Mouse (Mus musculus): ENCODE measurements around the gene Oxsm. TPM values are rescaled to one million over a fixed set of nuclear protein-coding genes. Genes with fewer than 3 reads are reported as not detected.

Oxsm gene
- polyA plus RNA-seq, 1 experiment from 2014 or later, result 2.0 TPM

DNA sequence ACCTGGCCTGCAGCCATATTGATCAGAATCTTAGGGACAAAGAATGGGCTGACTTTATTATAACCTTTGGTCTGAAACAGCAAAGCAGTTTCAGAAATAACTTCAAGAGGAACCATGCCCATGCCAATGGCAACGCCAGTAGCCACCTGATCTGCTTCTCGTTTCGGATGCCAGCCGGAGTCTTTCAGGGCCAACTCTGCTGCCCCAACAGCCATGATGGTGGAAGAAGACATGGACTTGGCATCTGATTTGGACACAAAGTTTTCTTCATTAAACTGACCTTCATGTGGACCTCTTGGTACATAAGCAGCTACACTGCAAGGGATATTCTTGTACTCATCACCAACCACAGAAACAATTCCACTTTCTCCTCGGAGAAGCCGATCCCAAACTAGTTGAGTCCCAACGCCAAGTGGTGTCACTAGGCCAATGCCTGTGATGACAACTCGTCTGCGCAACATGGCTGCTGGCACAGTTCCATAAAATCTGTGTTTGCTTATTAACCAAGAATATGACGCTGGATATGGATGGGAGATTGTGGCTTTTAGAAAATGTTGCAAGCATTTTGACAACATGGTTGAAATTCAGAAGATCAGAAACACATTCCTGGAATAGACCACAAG is 7.3 kb downstream of the Oxsm start:
- Histone ChIP-seq H3K4me3 (replicated peaks) (peak overlapping the region; percentile 71), H3K4me2 (peak overlapping the region; percentile 72), H3K9ac (peak overlapping the region; percentile 71), H3K36me3 (replicated peaks) (0 out of 2 replicates have a peak, but pooled peaks cover 2% of the 10 kb centered on the region), H3K27me3 (no peaks in the 10 kb centered on the region), H3K4me1 (replicated peaks) (peaks cover 53% of the 10 kb centered on the region), H3K27ac (replicated peaks) (peak overlapping the region; percentile 93), H3K9me3 (replicated peaks) (no peaks in the 10 kb centered on the region)
- WGBS (ENCODE audit: insufficient replicate concordance), result 91% methylated on average over 10 of the region's 10 CpGs
- ATAC-seq (ENCODE audit: insufficient read depth), result no peak

DNA sequence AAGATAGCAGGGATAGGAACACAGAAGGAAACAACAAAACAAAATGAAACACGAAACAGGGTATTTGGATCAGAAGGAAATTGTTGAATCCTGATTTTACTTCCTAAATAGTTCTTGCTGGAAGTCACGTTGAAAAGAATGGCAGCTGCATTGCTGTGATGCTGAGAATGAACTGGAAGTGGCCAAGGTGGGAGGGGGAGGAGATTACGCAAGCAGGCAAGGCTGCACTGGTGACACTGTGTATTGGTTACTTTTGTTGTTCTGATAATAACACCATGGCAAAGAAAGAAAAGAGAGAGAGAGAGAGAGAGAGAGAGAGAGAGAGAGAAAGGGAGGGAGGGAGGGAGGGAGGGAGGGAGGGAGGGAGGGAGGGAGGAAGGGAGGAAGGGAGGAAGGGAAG is 13.1 kb downstream of the Oxsm start:
- WGBS (ENCODE audit: insufficient replicate concordance), result 52% methylated on average over 3 of the region's 3 CpGs
- H3K36me3 ChIP-seq (replicated peaks), result 0 out of 2 replicates have a peak, but pooled peaks cover 2% of the 10 kb centered on the region
- no peak overlapping the region for H3K4me3 ChIP-seq (replicated peaks)
- peaks cover 7% of the 10 kb centered on the region; the same call in 1 of the 2 replicates for H3K4me1 ChIP-seq (replicated peaks)
- no peak overlapping the region for H3K9ac ChIP-seq
- H3K27me3 ChIP-seq, result no peaks in the 10 kb centered on the region; the same call in 1 of the 2 replicates
- H3K4me2 ChIP-seq, result no peak overlapping the region
- H3K27ac ChIP-seq (replicated peaks), result no peak overlapping the region
- no peaks in the 10 kb centered on the region for H3K9me3 ChIP-seq (replicated peaks)
- no peak for ATAC-seq (ENCODE audit: insufficient read depth)

- WGBS (ENCODE audit: insufficient replicate concordance), result 42% methylated on average over 1 of the region's 1 CpGs
- Histone ChIP-seq H3K4me3 (replicated peaks) (no peak overlapping the region), H3K9ac (no peak overlapping the region), H3K9me3 (replicated peaks) (no peaks in the 10 kb centered on the region), H3K27me3 (no peaks in the 10 kb centered on the region; the same call in 1 of the 2 replicates), H3K4me2 (no peak overlapping the region), H3K4me1 (replicated peaks) (no peaks in the 10 kb centered on the region), H3K36me3 (replicated peaks) (no peaks in the 10 kb centered on the region), H3K27ac (replicated peaks) (no peak overlapping the region)
- ATAC-seq (ENCODE audit: insufficient read depth), result no peak
These were observed 16.1 kb downstream of the Oxsm start for GRCm38 (mm10) chr14:16233515-16233914.

GRCm38 (mm10) chr14:16230581-16230980 is 19.0 kb downstream of the Oxsm start:
- ATAC-seq (ENCODE audit: insufficient read depth), result no peak
- Histone ChIP-seq H3K4me2 (no peak overlapping the region), H3K27ac (replicated peaks) (no peak overlapping the region), H3K9ac (no peak overlapping the region), H3K27me3 (no peaks in the 10 kb centered on the region; the same call in 1 of the 2 replicates), H3K4me3 (replicated peaks) (no peak overlapping the region), H3K9me3 (replicated peaks) (no peaks in the 10 kb centered on the region), H3K36me3 (replicated peaks) (no peaks in the 10 kb centered on the region), H3K4me1 (replicated peaks) (no peaks in the 10 kb centered on the region)

GRCm38 (mm10) chr14:16229395-16229794 is 20.2 kb downstream of the Oxsm start:
- no peak for ATAC-seq (ENCODE audit: insufficient read depth)
- Histone ChIP-seq H3K4me3 (replicated peaks) (no peak overlapping the region), H3K4me2 (no peak overlapping the region), H3K36me3 (replicated peaks) (no peaks in the 10 kb centered on the region), H3K4me1 (replicated peaks) (no peaks in the 10 kb centered on the region), H3K27me3 (no peaks in the 10 kb centered on the region; the same call in 1 of the 2 replicates), H3K9me3 (replicated peaks) (no peaks in the 10 kb centered on the region), H3K9ac (no peak overlapping the region), H3K27ac (replicated peaks) (no peak overlapping the region)
- 68% methylated on average over 2 of the region's 2 CpGs for WGBS (ENCODE audit: insufficient replicate concordance)

DNA sequence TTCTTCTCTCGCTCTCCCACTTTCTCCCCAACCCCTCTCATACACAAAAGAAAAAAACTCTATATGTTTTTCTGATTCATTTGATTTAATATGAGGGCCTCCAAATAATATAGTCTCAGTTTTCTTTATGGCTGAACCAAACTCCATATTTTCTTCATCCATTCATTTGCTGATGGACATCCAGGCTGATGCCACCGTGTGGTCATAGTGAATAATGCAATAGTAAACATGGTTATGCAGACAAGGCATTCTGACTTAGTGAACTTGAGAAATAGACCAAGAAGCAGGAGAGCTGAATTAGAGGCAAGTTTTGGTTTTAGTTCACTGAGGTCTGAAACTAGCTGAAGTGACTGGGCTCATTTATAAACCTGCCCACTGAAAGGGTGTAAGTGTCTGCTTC is 30.6 kb downstream of the Oxsm start:
- no peak overlapping the region for H3K9ac ChIP-seq
- H3K27me3 ChIP-seq, result no peaks in the 10 kb centered on the region
- H3K36me3 ChIP-seq (replicated peaks), result no peaks in the 10 kb centered on the region
- no peak for ATAC-seq (ENCODE audit: insufficient read depth)
- H3K4me3 ChIP-seq (replicated peaks), result no peak overlapping the region
- H3K4me1 ChIP-seq (replicated peaks), result no peaks in the 10 kb centered on the region
- H3K27ac ChIP-seq (replicated peaks), result no peak overlapping the region
- no peak overlapping the region for H3K4me2 ChIP-seq
- WGBS (ENCODE audit: insufficient replicate concordance), result 48% methylated on average over 2 of the region's 2 CpGs
- no peaks in the 10 kb centered on the region for H3K9me3 ChIP-seq (replicated peaks)

DNA sequence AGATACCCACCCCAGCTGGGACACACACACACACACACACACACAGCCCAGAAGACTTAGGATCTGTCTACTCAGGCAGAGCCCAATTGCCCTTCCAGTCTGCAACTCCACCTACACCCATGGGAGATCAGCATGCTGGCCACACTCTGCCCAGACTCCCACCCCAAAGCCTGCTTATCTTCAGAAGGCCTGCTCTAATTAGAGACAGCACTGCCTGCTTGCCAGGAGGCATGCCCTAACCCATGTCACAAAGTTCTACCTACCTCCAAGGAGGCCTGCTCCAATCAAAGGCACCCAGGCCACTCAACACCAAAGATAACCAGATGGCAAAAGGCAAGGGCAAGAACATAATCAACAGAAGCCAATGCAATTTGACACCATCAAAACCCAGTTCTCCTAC is 41.9 kb downstream of the Oxsm start:
- H3K27ac ChIP-seq (replicated peaks), result no peak overlapping the region
- no peaks in the 10 kb centered on the region for H3K36me3 ChIP-seq (replicated peaks)
- H3K4me3 ChIP-seq (replicated peaks), result no peak overlapping the region
- no peak overlapping the region for H3K9ac ChIP-seq
- H3K27me3 ChIP-seq, result no peaks in the 10 kb centered on the region
- no peaks in the 10 kb centered on the region for H3K4me1 ChIP-seq (replicated peaks)
- H3K4me2 ChIP-seq, result no peak overlapping the region
- no peak for ATAC-seq (ENCODE audit: insufficient read depth)
- no peaks in the 10 kb centered on the region for H3K9me3 ChIP-seq (replicated peaks)

DNA sequence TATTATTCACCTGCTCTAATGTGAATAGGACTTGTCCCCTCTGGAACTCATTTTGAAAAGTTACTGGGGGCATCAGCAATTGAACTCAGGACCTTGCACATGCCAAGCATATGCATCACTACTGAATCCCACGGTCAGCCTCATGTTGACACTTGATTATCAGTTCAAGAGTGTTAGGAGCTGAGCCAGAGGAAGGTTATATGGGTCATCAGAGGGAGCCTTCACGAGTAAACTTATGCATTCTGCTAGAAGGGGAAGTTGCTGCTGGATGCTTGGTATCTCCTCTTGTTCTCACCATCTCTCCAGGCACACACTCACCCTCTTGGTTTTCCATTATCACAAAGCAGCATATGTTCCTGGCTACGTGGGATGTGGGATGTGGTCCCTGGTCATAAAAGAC is 47.9 kb downstream of the Oxsm start:
- no peak overlapping the region for H3K27ac ChIP-seq (replicated peaks)
- no peak overlapping the region for H3K9ac ChIP-seq
- H3K36me3 ChIP-seq (replicated peaks), result no peaks in the 10 kb centered on the region
- ATAC-seq (ENCODE audit: insufficient read depth), result no peak
- H3K4me3 ChIP-seq (replicated peaks), result no peak overlapping the region
- no peaks in the 10 kb centered on the region for H3K27me3 ChIP-seq
- 12% methylated on average over 3 of the region's 3 CpGs for WGBS (ENCODE audit: insufficient replicate concordance)
- H3K4me2 ChIP-seq, result no peak overlapping the region
- no peaks in the 10 kb centered on the region for H3K4me1 ChIP-seq (replicated peaks)
- no peaks in the 10 kb centered on the region for H3K9me3 ChIP-seq (replicated peaks)

- no peak overlapping the region for H3K9ac ChIP-seq
- 40% methylated on average over 8 of the region's 8 CpGs for WGBS (ENCODE audit: insufficient replicate concordance)
- no peaks in the 10 kb centered on the region for H3K36me3 ChIP-seq (replicated peaks)
- ATAC-seq (ENCODE audit: insufficient read depth), result no peak
- H3K4me3 ChIP-seq (replicated peaks), result no peak overlapping the region
- H3K9me3 ChIP-seq (replicated peaks), result no peaks in the 10 kb centered on the region
- H3K27me3 ChIP-seq, result no peaks in the 10 kb centered on the region
- no peak overlapping the region for H3K27ac ChIP-seq (replicated peaks)
- H3K4me1 ChIP-seq (replicated peaks), result no peaks in the 10 kb centered on the region
- no peak overlapping the region for H3K4me2 ChIP-seq
These were observed 48.5 kb downstream of the Oxsm start for GRCm38 (mm10) chr14:16200969-16201638.

DNA sequence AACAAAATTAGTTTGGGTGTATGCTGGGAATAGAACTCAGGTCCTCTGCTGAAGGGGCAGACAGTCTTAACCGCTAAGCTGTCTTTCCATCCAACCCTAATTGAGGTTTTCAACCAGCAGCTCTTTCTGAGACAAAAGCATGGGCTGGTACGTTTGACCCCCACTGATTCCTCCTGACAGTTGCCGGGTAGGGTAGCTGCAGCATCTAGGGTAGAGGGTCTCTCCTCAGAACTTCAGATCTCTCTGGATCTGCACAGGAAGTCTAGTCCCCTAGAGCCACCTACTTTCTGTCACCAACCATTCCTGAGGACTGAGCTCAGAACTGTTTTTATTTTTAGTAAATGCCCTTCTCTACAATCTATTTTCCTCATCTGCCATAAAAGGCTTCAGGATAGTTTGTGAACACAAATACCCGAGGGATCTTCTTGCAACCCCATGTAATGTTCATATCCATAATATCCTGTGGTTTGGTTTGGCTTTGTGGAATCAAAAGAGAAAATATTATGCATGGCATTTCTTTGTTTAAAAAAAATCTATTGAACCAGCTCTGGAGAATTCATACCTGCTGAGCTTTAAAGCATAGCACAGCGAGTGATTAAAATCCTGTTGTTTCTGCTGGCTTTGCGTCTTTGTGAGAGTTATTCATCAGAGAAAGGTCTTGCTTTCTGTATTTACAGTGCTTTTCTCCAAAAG is 49.2 kb downstream of the Oxsm start:
- H3K27me3 ChIP-seq, result no peaks in the 10 kb centered on the region
- no peaks in the 10 kb centered on the region for H3K9me3 ChIP-seq (replicated peaks)
- H3K36me3 ChIP-seq (replicated peaks), result no peaks in the 10 kb centered on the region
- H3K27ac ChIP-seq (replicated peaks), result no peak overlapping the region
- H3K9ac ChIP-seq, result no peak overlapping the region
- ATAC-seq (ENCODE audit: insufficient read depth), result no peak
- H3K4me1 ChIP-seq (replicated peaks), result no peaks in the 10 kb centered on the region
- no peak overlapping the region for H3K4me2 ChIP-seq
- 44% methylated on average over 6 of the region's 6 CpGs for WGBS (ENCODE audit: insufficient replicate concordance)
- no peak overlapping the region for H3K4me3 ChIP-seq (replicated peaks)

DNA sequence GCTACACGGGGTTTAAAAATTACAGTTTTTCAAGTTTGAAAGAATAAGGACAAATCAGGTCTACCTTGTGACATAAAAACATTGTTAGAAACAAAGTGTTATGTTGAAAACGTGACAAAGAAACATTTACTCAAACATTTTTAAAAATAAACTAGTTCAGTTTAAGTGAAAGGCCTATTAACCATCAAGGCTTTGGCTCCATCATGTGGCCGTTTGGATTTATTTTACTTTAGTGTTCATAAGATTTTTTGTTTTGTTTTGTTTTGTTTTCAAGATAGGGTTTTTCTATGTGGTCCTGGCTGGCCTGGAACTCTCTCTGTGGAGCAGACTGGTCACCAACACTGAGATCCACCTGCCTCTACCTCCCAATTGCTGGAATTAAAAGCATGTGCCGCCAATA is 53.1 kb downstream of the Oxsm start:
- 52% methylated on average over 4 of the region's 4 CpGs for WGBS (ENCODE audit: insufficient replicate concordance)
- H3K27ac ChIP-seq (replicated peaks), result no peak overlapping the region
- ATAC-seq (ENCODE audit: insufficient read depth), result no peak

More for the DNA sequence above, 53.1 kb downstream of the Oxsm start:
- H3K4me2 ChIP-seq, result no peak overlapping the region
- H3K9ac ChIP-seq, result no peak overlapping the region
- no peaks in the 10 kb centered on the region for H3K9me3 ChIP-seq (replicated peaks)
- H3K4me1 ChIP-seq (replicated peaks), result no peaks in the 10 kb centered on the region
- H3K36me3 ChIP-seq (replicated peaks), result no peaks in the 10 kb centered on the region
- no peak overlapping the region for H3K4me3 ChIP-seq (replicated peaks)
- no peaks in the 10 kb centered on the region for H3K27me3 ChIP-seq

Measured in liver, embryonic 15.5 days (tissue).